Mouse (Mus musculus) T-helper 2 cell (primary cell): ENCODE measurements around the gene Spp2.

Experiments used
- in situ Hi-C: fragments of 300-600 bp; cut with MboI, MseI; formaldehyde crosslinking; loops from one replicate; pipeline ENCODE4 v1.15.1; 2025; ENCODE audit warnings: high pct_unique_total_duplicates

Spp2 gene

DNA sequence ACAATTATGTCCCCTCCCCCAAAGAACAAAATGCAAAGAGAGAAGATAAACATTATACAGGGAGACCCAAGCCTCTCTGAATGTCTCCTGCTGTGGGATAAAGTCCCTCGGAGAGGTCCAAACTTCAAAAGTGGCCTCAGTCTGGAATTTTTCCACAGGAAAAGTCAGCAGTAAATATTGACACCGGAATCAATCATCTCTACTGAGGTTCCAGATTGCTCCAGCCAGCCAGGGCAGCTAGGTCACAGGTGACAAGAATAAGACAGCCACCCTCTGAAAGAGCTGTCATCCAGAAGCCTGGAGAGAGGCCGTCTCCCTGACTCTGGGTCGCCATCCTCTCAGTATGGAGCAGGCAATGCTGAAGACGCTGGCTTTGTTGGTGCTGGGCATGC lies at the start of gene Spp2:
TSS of gene Spp2 (plus strand) at position 155 of the 392 bp plus-strand sequence.
- in situ Hi-C loops, result no loop called here

DNA sequence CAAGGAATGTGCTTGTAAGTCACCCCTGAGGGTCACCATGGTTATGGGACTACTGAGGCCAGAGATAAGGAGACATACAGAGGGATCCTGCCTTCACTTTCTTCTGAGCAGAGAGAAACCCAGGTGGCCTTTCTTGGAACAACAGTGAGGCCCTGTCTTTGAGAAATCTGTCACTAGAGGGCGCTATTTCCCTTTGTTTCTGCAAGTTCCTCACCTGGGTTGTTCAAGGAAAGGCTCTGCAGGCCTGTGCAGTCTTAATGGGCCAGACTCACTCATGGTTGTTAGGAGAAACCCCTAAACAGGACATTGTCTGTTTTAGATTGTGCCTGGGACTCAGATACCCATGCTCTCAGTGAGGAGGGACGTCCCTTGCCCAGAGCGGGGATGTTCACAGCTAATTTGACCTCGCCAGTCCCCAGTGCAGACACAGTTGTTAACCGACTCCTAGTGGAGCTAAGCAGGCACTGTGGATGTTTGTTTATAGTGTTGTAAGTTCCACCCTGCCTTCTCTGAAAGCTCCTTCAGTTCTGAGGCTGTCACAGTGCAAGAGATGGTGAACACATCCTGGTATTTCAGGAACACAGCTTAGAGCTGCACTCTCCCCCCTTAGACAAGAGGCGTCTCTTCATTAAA lies 49.2 kb upstream of the Spp2 start:
- in situ Hi-C loops, result no loop called here

DNA sequence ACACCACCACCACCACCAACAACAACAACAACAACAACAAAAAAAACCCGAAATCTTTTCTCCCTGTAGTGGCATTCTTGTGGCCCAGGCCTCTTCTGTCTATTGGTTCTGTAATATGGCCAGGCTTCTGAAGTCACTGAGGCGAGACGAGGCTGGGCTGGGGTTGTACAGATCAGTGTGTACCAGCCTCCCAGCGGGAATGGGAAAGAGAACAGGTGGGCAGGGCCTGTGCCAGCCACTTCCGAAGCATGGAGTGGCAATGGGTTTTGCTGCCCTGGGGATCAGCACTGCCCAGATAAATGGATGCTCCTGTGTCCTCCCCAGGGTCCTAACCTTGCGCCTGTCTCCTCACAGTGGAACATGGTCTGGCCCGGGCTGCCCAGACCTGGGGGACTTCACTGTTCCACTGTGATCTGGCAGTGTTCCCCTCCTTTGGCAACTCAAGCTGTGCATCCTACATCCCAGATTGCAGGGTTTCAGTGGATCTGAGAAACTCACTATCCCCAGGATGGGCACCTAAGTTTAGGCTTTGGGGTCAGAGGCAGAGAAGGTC lies 48.6 kb upstream of the Spp2 start:
- in situ Hi-C loops, result no loop called here

DNA sequence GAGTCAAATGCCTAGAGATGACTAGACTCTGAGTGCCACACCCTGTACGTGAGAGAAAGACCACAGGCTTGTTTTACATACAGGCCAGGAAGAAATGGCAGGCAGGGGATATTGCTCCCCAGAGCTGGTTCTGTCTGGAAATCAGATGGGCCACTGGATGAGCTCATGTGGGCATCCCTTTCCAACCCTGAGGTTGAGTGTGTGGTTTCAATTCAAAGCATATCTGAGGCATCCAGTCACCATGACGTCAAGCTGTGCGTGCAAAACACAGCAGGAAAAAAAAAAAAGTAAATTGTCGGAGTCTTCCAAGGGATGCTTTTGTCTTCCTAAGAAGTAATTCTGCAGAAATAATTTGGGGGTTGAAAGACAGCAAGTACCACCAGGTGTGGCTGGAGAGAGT lies 45.7 kb upstream of the Spp2 start:
- in situ Hi-C loops, result no loop called here

DNA sequence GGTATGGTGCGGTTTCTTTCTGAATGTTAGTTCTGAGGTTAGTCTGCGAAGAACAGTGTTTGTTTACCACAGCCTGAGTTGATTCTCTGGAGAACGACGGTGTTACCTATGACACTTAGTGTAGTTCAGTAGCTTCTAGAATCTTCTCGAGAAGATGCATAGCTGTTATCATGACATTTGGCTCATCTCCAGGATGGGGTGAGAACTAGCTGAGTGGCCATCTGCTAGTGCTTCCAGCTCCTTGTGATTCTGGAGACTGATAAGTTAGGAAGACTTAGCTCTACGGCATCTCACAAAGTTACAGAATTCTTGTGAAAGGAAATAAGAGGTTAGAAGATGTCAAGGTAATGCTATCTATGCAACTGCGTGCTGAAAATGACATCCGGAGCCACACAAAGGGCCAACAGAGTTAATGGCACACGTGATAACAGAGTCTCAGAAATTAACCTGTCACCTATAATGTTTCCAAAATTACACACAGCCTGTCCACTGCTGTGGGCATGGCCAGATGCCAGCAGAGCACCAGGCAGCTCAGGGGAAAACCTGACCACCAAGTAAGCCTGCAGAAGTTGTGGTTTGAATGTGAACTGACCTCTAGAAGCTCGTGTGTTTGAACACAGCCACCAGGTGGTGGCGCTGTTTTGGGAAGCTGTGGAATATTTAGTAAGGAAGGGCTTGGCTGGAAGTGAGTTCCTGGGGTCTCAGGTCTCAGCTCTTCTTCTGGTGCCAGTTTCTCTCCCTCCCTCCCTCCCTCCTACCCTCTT lies 39.7 kb upstream of the Spp2 start:
- in situ Hi-C loops, result no loop called here

DNA sequence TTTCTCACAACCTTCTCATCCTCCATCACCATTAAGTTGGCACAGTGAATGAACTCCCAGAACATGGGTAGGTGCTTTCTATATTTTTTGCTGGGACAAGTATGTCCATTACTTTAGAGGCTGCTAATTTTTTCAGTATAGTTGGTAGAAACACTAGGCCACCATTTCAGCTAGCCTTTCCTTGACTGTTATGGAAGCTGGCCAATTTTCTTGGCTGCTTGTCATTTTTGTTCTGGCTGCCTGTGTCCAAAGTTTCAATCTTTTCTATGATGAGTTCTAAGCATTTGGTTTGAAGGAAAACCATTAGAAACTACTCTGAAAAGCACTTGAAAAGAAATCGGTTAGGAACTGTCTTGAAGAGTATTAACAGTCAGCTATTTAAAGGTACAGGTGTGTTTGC lies 28.3 kb upstream of the Spp2 start:
- in situ Hi-C loops, result loop anchor here (25.0 kb wide), 1 partner anchor 809 kb away; no protein-coding TSS in a partner anchor

DNA sequence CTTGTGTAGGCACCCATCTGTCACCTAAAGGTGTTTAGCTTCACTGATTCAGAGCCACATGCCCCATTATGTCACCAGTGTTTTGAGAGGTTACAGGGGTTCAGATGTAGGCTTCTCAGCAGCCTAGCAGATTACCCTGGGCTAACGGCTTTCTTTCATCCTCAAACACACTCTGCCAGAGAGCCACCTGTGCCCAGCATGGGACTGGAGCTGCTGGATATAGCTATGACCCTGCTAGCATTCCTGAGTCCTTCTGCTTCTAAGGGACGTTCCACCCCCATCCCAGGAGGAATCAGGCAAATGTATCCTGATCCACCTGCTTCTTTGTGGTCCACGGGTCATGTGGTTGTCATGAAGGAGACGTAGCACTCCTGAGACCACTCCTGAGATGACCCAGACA lies 15.1 kb upstream of the Spp2 start:
- in situ Hi-C loops, result loop anchor here (25.0 kb wide), 1 partner anchor 796 kb away; no protein-coding TSS in a partner anchor

DNA sequence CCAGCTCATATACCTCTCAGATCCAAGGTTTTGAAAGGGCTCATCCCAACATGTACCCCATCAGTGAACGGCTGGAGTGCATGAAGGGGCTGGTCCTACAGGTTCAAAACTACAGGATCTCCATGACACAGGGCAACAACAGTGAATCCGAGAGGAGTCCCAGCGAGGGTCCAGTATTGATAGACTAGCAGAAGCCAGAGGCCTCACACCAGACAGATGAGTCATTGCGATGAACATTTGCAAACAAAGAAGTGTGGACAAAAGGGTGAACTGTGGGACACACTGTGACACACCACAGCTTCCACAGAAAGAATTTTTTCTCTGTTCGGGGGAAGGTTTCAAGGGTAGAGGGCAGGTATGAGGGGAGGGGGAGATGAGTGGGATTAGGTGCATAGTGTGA lies 13.4 kb upstream of the Spp2 start:
- in situ Hi-C loops, result loop anchor here (25.0 kb wide), 1 partner anchor 794 kb away; no protein-coding TSS in a partner anchor

DNA sequence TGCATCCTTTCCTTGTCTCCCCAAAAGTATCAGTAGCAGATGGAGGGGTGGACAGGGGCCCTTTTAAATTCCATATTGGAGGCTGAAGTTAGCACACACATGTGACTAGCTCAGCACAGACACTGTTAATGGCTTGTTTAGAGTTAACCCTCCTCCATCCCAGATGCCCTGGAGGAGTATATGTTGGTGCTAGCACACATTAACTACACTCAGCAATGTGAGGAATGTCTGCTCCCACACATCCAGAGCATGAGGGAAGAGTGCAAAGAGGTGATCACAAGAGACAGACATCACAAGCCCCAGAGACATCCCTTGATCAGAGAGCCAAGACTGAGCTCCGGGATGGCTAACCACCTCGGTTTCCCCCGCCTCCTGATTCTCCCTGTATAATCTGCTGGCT lies 3.4 kb upstream of the Spp2 start:
- in situ Hi-C loops, result no loop called here

DNA sequence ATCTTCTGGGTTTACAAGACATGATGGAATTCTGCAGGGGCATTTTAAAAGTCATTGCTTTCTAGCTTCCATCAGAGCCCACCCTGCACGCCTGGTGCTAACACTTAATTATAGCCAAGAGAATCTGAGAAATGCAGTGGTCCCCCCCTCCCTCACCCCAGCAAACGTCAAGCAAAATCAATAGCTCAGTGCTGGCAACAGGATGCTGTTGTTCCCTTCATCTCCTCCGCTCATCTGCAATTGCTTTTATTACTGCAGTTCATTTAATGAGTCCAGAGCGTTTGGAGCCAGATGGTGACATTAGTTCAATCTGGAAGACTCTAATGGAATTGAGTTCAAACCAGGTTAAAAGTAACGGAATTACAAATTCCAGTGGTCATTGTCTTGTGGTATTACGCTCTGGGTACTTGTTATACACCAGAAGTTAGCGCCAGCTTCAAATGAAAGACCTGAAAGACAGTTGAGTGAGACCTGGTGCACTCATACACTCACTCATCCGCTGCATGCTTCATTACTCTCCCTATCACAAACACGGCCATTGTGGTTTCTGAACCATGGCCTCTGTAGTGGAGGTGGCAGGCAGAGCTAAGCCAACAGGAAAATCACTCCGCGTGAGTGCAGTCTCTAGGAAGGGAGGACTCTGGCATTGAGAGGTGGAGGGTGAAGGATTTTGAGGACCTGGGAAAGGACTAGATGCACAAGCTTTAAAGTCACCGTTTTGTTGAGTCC lies 519 bp upstream of the Spp2 start:
- in situ Hi-C loops, result no loop called here

DNA sequence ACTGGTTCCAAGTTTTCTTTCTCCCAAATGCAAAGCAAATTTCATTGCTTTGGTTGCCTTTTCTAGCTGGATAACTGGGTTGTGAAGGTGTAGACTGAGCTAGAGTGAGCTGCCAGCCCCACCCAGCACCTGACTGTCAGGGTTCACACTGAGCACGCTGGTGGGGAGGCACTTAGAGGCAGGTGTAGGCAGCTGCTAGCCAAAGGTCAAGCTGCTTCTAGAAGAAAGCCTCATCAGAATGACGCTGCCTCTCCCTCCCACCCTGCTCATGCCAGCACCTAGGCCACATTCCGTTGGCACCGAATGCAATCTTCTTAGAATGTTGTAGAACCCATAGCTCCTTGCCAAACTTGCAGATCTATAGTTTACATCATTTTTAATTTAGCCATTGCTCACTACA lies 1.6 kb downstream of the Spp2 start:
- in situ Hi-C loops, result no loop called here

DNA sequence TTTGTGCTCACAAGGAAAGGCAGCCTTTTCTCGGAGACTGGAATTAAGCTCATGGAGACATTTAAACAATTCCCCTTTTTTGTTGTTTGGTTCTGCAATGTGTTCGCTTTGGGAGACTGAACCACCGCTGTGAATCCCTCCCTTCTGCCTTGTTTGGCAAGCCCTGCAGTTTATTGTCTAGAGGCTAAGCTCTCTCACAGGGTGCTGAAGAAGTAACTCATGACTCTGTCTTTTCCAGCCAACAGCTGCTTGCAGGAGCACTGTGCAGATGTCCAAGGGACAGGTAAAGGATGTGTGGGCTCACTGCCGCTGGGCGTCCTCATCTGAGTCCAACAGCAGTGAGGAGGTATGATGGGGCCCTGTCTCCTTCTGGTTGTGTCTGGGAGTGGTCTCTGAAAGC lies 5.3 kb downstream of the Spp2 start:
- in situ Hi-C loops, result no loop called here

DNA sequence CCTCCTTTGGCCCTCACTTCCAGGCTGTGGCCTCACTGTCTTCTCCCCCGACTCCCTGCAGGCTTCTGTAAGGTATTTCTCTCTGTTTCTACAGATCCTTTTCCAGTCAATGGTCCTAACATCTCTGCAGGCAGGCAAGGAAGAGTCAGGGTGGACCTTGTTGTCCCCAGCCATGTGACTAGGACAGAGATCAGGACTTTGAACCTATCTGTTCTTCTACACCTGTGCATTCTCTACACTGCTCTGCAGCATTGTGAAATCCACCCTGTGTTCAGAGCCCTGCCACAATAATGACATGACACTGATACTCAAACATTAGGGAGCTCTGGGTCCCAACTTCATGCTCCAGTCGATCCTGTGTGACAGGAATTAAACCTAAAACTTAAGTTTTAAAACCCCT lies 12.2 kb downstream of the Spp2 start:
- in situ Hi-C loops, result no loop called here

DNA sequence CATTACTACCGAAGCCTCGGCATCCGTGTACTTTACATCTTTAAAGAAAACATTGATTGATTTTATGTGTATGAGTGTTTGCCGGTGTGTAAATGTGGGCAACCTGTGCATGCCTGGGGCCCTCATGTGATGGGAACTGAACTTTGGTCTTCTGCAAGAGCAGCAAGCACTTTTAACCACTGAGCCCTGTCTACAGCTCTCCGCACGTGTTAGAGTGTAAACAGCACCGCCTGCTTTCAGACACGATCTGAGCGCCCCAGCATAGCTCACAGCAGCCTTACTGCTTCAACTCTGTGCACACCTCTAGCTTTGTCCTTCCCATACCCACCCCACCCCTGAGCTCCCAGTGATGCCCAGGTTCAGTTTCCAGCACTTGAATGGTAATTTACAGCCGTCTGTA lies 15.3 kb downstream of the Spp2 start:
- in situ Hi-C loops, result loop anchor here (5.0 kb wide), 1 partner anchor 320 kb away; no protein-coding TSS in a partner anchor

DNA sequence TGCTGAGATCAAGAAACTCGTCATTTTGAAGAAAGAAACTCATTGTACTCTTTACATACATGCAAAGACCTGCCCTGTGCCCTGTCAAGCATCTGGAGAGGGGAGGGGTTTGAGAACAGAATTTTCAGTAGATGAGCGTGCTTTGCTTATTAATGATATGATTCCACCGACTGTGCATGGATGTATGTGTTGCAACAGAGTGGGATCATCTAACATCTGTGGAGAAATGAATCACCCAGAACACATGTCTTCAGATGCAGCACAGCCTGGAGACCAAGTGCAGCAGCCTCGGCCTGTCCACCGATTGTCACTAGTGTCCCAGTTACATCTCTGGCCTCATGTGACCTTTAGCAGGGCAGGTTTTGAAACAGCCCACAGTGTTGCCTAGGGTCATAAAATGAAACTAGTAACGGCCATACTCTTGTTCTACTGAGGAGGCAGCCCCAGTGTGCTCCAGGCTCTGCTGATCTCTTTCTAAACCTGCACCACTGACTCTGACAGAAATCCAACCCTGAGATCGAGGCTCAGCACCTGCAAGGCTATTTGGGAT lies 16.2 kb downstream of the Spp2 start:
- in situ Hi-C loops, result loop anchor here (5.0 kb wide), 1 partner anchor 319 kb away; no protein-coding TSS in a partner anchor

DNA sequence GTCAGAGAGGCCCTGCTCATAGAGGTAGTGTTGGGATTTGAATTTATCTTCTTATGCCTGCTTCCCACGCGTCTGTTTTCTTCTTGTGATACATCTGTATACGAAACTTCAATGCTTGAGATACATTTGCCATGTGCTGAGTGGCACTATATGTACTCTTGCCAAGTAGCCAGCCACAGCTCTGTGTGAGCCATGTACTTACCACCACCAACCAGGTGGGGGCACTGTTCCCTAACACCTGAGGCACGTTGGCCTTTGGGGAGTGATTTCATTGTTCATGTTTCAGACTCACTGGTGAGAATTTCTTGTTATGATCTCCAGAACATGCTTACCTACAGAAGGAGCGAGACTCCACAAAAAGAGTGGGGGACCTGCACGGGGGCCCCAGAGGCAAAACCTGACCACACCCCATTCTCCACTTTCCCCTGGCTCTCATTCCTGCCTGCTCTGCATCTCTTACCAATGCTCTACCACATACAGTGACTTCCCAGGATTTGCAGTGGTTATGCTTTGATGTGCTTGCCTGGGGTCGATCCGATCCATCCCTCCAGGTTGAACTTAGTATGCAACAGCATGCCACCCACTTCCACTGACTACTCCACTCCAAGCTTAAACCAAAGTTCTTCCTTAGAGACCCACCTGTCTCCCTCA lies 18.0 kb downstream of the Spp2 start:
- in situ Hi-C loops, result loop anchor here (5.0 kb wide), 1 partner anchor 318 kb away; no protein-coding TSS in a partner anchor

DNA sequence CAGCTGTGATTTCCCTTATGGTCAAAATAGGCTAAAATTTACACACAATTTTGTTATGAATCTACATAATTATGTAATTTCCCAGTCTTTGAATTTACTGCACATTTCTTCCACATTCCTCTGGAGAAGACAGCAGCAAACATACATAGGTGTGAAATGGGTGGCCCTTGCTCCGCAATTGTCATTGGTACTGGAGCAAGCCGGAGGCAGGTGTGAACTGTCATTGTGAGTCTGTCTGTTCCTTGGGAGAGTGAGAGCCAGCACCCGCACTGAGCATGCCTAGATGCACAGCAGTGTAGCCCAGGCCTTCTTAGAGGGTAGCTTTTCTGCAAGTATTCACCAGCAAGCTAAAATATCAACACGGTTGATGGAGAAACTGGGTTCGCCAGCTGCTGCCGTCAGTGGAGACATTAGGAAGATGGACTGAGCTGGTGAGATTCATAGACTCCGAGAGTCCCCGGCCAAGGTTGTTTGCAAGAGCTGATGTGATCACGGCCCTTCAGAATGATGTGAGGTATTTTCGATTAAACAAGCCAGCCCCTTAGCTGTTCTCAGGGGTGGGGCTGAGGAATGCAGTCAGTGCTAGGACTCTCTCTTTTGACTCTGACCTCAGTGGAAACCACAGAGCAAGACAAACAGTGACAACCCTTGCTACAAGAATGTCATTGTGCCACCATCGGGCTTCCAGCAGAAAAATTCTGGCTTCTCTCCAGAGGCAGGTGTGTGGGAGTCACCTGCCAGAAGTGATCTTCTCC lies 21.4 kb downstream of the Spp2 start:
- in situ Hi-C loops, result no loop called here

DNA sequence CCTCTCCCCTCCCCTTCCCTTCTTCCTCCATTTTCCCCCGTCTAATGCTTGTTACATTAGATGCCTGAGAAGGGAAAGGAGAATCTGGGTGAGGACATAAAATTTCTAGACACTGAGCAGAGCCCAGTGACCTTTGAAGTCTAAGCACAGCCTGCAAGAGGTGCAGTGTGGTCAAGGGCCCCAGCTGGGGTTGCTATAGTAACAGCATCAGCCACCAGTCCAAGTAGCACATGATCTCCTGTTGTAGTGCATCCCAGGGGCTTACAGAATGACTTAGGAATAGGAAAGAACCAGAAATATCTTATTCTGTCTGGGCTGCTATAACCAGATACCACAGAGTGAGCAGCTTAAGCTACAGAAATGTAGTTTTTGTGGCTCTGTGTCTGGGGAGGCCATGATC lies 22.7 kb downstream of the Spp2 start:
- in situ Hi-C loops, result no loop called here

DNA sequence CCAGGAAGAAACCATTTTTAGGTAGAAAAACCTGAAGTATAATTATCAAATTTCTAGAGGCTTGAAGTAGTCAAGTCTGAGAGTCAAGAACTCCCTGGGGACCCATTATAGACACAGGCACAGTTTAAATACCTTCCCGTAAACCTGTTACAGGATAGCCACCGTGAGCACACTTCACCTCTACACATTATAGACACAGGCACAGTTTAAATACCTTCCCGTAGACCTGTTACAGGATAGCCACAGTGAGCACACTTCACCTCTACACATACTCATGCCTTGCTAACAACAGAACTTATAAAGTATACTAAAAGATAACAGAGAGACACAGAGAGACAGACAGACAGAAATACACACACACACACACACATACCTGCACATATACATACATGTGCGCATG lies 24.5 kb downstream of the Spp2 start:
- in situ Hi-C loops, result no loop called here

DNA sequence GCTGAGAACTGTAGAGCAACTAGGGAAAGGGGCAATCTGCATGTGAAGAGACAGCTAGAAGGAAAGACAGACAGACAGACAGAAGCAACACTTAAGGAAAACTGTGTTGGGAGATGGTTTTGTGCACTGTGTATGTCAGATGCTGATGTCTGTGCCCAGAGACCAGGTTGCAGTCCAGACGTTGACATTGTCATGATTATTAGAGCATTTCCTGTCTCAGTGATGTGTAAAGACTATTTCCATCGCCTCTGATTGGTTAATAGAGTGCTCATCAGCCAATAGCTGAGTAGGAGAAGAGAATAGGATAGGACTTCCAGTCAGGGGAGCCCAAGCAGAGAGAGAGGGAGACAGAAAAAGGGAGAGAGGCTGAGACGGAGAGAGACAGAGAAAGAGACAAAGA lies 25.8 kb downstream of the Spp2 start:
- in situ Hi-C loops, result no loop called here
